Mouse (Mus musculus) CH12.LX (cell line): ENCODE results near the gene F7. TPM values are rescaled to one million over a fixed set of nuclear protein-coding genes. Genes with fewer than 3 reads are reported as not detected.

Experiments used
- polyA plus RNA-seq: library from polyadenylated mRNA; unstranded; fragments of >175 nt; gene quantifications from 2 replicates; pipeline ENCODE4 v1.2.1, GENCODE M21; 2012; ENCODE audit warnings: low read depth; ENCODE audit not compliant: insufficient read length
- total RNA-seq, 2 experiments: library from RNA; depleted of rRNA; stranded (reverse); fragments of 300-350 nt in 1 of 2; fragments of >200 nt in 1 of 2; gene quantifications; 2 replicates each; pipeline ENCODE4 v1.2.3; 2012 to 2014

Gene F7
- total and polyA plus RNA-seq, 3 experiments = not detected

Other genes with a start within 250 kb of the F7 start
- gene Mcf2l, start 152.2 kb upstream of the F7 start, total RNA-seq (2012; rRNA removed) = not detected in 2 replicates
- gene Mcf2l, start 152.2 kb upstream of the F7 start, total RNA-seq (2014; rRNA removed) = not detected in 2 replicates
- gene Mcf2l, start 152.2 kb upstream of the F7 start, polyA plus RNA-seq = not detected in 2 replicates
- gene F10, start 11.3 kb downstream of the F7 start, total RNA-seq (2012; rRNA removed) = not detected in 2 replicates
- gene F10, start 11.3 kb downstream of the F7 start, total RNA-seq (2014; rRNA removed) = not detected in 2 replicates
- gene F10, start 11.3 kb downstream of the F7 start, polyA plus RNA-seq = not detected in 2 replicates
- gene Proz, start 34.9 kb downstream of the F7 start, total RNA-seq (2012; rRNA removed) = 0.08 and 0.21 TPM in 2 replicates
- gene Proz, start 34.9 kb downstream of the F7 start, total RNA-seq (2014; rRNA removed) = not detected in 2 replicates
- gene Proz, start 34.9 kb downstream of the F7 start, polyA plus RNA-seq = 0.94 and 0.95 TPM in 2 replicates
- 21.6 and 24.2 TPM in 2 replicates for gene Pcid2, start 79.4 kb downstream of the F7 start, total RNA-seq (2012; rRNA removed)
- 23.1 and 23.9 TPM in 2 replicates for gene Pcid2, start 79.4 kb downstream of the F7 start, total RNA-seq (2014; rRNA removed)
- gene Pcid2, start 79.4 kb downstream of the F7 start, polyA plus RNA-seq = 28.5 and 32.5 TPM in 2 replicates
- 21.4 and 23.9 TPM in 2 replicates for gene Cul4a, start 79.6 kb downstream of the F7 start, total RNA-seq (2012; rRNA removed)
- 25.6 and 27.0 TPM in 2 replicates for gene Cul4a, start 79.6 kb downstream of the F7 start, total RNA-seq (2014; rRNA removed)
- gene Cul4a, start 79.6 kb downstream of the F7 start, polyA plus RNA-seq = 14.1 and 15.6 TPM in 2 replicates
- 67.0 and 69.4 TPM in 2 replicates for gene Lamp1, start 133.1 kb downstream of the F7 start, total RNA-seq (2012; rRNA removed)
- gene Lamp1, start 133.1 kb downstream of the F7 start, total RNA-seq (2014; rRNA removed) = 51.0 and 56.7 TPM in 2 replicates
- 64.3 TPM in 2 replicates for gene Lamp1, start 133.1 kb downstream of the F7 start, polyA plus RNA-seq
- 0.04 TPM in 2 replicates for gene Grtp1, start 174.6 kb downstream of the F7 start, total RNA-seq (2012; rRNA removed)
- not detected in 2 replicates for gene Grtp1, start 174.6 kb downstream of the F7 start, total RNA-seq (2014; rRNA removed)
- 0.13 and 0.19 TPM in 2 replicates for gene Grtp1, start 174.6 kb downstream of the F7 start, polyA plus RNA-seq
- gene Adprhl1, start 228.1 kb downstream of the F7 start, total RNA-seq (2012; rRNA removed) = not detected in 2 replicates
- not detected in 2 replicates for gene Adprhl1, start 228.1 kb downstream of the F7 start, total RNA-seq (2014; rRNA removed)
- gene Adprhl1, start 228.1 kb downstream of the F7 start, polyA plus RNA-seq = not detected in 2 replicates